Mouse (Mus musculus) neural tube, embryonic 14.5 days (tissue): ENCODE measurements around the gene Thumpd3. TPM values are rescaled to one million over a fixed set of nuclear protein-coding genes. Genes with fewer than 3 reads are reported as not detected.
A peak's percentile ranks its signal among the peaks of the same experiment; 100 is the strongest.

Experiments used
- ATAC-seq: fragments of 200-750 bp; cut with Nextera tagmentation; 2 replicates; pipeline ENCODE4 v1.8.0; 2017; ENCODE audit warnings: low read depth, mild to moderate bottlenecking, moderate TSS enrichment, moderate library complexity
- H3K27ac ChIP-seq: fragments of 300-500 bp; sonication (generic); 2 replicates; pipeline ENCODE4 v1.5.1; 2014; ENCODE audit warnings: low read depth, mild to moderate bottlenecking, control low read depth, low read length, moderate library complexity, mixed read lengths
- H3K27me3 ChIP-seq: fragments of 300-500 bp; sonication (generic); 2 replicates; pipeline ENCODE4 v1.6.1; 2014; ENCODE audit warnings: low read length; ENCODE audit not compliant: control insufficient read depth, insufficient read depth
- H3K36me3 ChIP-seq: fragments of 300-500 bp; sonication (generic); 2 replicates; pipeline ENCODE4 v1.6.1; 2014; ENCODE audit warnings: low read length, mixed read lengths; ENCODE audit not compliant: control insufficient read depth, insufficient read depth
- H3K4me1 ChIP-seq: fragments of 300-500 bp; sonication (generic); 2 replicates; pipeline ENCODE4 v1.6.1; 2014; ENCODE audit warnings: low read length; ENCODE audit not compliant: control insufficient read depth, insufficient read depth
- H3K4me2 ChIP-seq: fragments of 300-500 bp; sonication (generic); 2 replicates; pipeline ENCODE4 v1.6.1; 2014; ENCODE audit warnings: mild to moderate bottlenecking, low read depth, low read length, control low read depth
- H3K4me3 ChIP-seq: fragments of 300-500 bp; sonication (generic); 2 replicates; pipeline ENCODE4 v1.5.1; 2014; ENCODE audit warnings: low read depth, low read length, control low read depth, mixed read lengths
- H3K9ac ChIP-seq: fragments of 300-500 bp; sonication (generic); replicated peaks from 2 replicates; pipeline ENCODE4 v1.6.1; 2014; ENCODE audit warnings: low read depth, mild to moderate bottlenecking, control low read depth, low read length, mixed read lengths
- H3K9me3 ChIP-seq: fragments of 300-500 bp; sonication (generic); 2 replicates; pipeline ENCODE4 v1.6.1; 2016; ENCODE audit warnings: low read length; ENCODE audit not compliant: control insufficient read depth
- WGBS: fragments of 180-500 bp; shearing (Covaris S2); extraction: QIAGEN DNeasy Blood & Tissue Kit; methylation state at CpG from one replicate; pipeline ENCODE4 v1.1.7; 2014; 5-methylcytosine and 5-hydroxymethylcytosine counted together
- polyA plus RNA-seq: library from polyadenylated mRNA; unstranded; fragments of >200 nt; fragmentation: Nextera tagmentation; extraction: Ambion mirVana; gene quantifications from 2 replicates; pipeline ENCODE4 v1.2.1, GENCODE M21; 2014

Thumpd3 gene
- polyA plus RNA-seq, 1 experiment from 2014 or later, result 46.6 TPM

DNA sequence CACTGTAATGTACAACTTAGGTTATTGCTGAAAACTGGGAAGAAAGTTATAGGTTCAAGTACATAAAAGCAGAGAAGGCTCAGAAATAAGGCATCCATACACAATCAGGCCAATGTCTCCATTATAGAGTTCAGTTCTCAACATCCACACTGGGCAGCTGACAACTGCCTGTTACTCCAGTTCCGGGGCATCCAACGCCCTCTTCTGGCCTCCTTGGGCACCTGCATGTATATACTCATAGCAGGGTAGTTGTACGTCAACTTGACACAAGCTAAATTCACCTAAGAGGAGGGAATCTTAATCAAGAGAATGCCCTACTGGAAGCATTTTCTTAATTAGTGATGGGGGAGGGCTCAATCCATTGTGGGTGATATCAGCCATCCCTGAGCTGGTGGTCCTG lies 13.9 kb upstream of the Thumpd3 start:
- no peak for ATAC-seq
- Histone ChIP-seq H3K36me3 (no peaks in the 10 kb centered on the region), H3K27ac (no peak overlapping the region), H3K4me3 (no peak overlapping the region), H3K4me1 (no peaks in the 10 kb centered on the region), H3K9ac (no peak overlapping the region), H3K4me2 (no peak overlapping the region), H3K9me3 (no peaks in the 10 kb centered on the region), H3K27me3 (no peaks in the 10 kb centered on the region)
- 72% methylated on average over 3 of the region's 3 CpGs for WGBS

DNA sequence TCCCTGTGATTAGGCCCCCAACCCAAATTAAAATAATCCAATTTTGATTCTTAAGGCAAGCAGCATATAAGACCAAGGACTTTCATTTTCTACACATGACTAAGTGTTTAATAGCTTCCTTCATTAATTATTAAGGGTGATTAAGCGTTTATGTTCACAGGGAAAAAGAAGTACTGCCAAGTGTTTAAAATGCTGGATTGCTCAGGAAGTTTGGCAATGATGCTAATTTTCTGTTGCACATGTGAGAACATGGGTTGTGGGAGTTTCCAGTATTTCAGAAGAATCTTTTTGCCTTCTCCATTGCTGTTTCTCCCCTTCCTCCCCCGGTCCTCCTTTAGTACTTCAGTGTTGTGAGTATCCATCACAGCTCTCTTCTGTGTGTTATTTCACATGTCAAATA lies 12.8 kb upstream of the Thumpd3 start:
- Histone ChIP-seq H3K36me3 (no peaks in the 10 kb centered on the region), H3K4me1 (peaks cover under 1% of the 10 kb centered on the region; the same call in 1 of the 2 replicates), H3K27ac (no peak overlapping the region), H3K4me2 (no peak overlapping the region), H3K27me3 (no peaks in the 10 kb centered on the region), H3K9me3 (no peaks in the 10 kb centered on the region), H3K9ac (no peak overlapping the region), H3K4me3 (no peak overlapping the region)
- WGBS, result 77% methylated on average over 2 of the region's 2 CpGs
- ATAC-seq, result no peak

DNA sequence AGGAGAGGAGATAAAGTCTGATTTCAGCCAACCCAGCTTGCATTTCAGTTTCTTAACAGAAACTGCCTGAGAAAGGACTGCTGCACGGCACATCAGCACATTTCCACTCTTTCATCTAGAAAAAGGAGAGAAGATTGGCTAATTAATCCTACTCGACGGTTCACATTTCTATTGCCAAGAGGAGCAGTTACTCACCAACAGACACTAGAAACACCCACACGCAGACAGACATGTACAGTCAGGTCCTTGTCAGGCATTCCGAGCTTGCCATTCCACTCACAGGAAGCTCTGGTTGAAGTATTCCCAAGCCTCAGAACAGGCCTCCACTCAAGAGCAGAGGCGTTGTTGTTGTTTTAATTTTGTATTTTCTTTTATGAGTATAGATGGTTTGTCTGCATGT lies 11.6 kb upstream of the Thumpd3 start:
- Histone ChIP-seq H3K4me1 (peaks cover 6% of the 10 kb centered on the region; the same call in 1 of the 2 replicates), H3K4me2 (no peak overlapping the region), H3K9ac (no peak overlapping the region), H3K36me3 (no peaks in the 10 kb centered on the region), H3K4me3 (no peak overlapping the region), H3K27me3 (no peaks in the 10 kb centered on the region), H3K27ac (no peak overlapping the region), H3K9me3 (no peaks in the 10 kb centered on the region)
- no peak for ATAC-seq
- 86% methylated on average over 6 of the region's 6 CpGs for WGBS

DNA sequence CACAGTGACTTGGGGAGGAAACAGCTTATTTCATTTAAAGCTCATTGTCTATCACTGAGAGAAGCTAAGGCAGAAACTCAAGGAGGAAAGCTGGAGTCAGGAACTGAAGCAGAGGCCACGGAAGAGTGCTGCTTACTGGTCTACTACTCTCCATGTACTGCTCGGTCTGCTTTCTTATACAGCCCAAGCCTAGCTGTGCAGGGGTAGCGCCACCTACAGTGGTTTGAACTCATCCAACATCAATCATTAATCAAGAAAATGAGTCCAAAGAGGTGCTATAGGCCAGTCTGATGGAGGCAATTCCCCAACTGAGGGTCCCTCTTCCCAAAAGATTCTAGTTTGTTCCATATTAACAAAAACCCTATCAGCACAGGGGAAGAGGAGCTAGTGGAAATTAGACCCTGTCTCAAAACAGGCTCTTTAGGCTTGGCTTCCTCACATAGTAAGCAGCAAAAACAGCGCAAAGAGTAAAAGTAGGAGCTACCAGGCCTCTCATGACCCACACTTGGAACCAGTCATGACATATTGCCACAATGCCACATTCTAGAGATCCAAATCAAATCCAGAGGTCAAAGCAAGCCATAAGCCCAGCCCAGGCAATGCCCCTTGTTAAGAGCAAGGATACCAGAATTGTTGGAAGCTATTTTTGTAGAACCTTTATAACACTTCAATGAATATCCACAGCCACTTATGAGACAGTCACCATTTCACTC lies 9.4 kb upstream of the Thumpd3 start:
- 75% methylated on average over 4 of the region's 4 CpGs for WGBS
- no peaks in the 10 kb centered on the region for H3K36me3 ChIP-seq
- H3K4me3 ChIP-seq, result no peak overlapping the region
- no peak overlapping the region for H3K27ac ChIP-seq
- ATAC-seq, result no peak
- no peak overlapping the region for H3K9ac ChIP-seq
- no peak overlapping the region for H3K4me2 ChIP-seq
- peaks cover 6% of the 10 kb centered on the region; the same call in 1 of the 2 replicates for H3K4me1 ChIP-seq
- no peaks in the 10 kb centered on the region for H3K9me3 ChIP-seq
- no peaks in the 10 kb centered on the region for H3K27me3 ChIP-seq

DNA sequence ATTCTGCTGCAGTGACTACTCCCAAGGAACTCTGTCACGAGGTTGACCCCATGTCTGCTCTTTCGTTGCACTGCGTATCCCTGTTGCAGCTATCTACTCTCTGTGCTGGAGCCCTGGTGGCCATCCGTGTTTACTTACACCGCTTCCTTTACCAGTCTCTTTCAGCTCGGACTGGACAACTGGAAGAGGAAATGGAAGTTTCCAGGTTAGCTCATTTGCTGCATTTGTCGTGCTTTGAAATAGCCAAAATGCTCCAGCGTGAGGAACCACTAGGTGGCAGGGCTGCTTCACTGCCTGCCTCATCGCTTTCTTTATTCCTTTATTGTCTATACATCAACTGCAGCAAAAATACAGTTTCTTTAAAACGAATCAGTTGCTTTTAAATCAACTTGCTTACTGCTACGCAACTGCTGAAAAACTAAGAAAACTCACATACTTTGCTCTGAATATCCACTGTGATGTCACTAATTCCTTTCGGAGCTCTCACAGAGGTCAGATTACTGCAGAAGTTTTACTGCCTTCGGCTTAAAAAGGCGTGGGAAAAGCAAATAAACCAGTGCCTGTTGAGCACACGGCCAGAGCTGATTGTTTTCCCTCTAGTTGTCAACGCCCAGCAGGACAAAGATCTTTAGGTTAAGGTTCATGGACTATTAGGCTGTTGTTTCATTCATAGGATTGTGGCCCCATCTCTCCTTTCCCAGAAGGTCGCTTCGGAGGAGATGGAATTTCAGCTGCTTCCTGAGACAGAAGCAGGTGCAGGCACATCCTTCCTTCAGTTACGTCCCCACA lies 7.9 kb upstream of the Thumpd3 start:
- H3K4me2 ChIP-seq, result peak overlapping the region; percentile 50
- H3K27me3 ChIP-seq, result no peaks in the 10 kb centered on the region
- H3K4me3 ChIP-seq, result peak overlapping the region; percentile 8; the same call in 1 of the 2 replicates
- no peak overlapping the region for H3K9ac ChIP-seq
- no peaks in the 10 kb centered on the region for H3K36me3 ChIP-seq
- peak overlapping the region; percentile 56; the same call in 1 of the 2 replicates for H3K27ac ChIP-seq
- no peaks in the 10 kb centered on the region for H3K9me3 ChIP-seq
- H3K4me1 ChIP-seq, result peaks cover 6% of the 10 kb centered on the region; the same call in 1 of the 2 replicates
- ATAC-seq, result peak; percentile 46
- 6% methylated on average over 19 of the region's 19 CpGs for WGBS

DNA sequence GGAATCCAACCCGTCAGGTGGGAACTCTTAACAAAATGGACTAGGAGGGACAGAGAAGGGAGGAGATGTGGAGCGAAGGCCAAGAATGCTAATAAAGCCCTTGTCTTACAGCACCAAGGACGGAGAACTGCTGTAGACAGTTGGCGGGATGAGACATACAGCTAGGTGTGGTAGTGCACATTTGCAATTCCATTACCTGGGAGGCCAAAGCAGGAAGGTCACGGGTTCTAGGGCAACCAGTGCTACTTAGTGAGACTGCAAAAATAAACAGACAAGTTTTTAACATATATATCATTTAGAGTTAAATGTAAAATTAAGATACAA lies 7.3 kb upstream of the Thumpd3 start:
- 0 out of 2 replicates have a peak overlapping the region, but pooled peaks have one; percentile 56 for H3K27ac ChIP-seq
- no peaks in the 10 kb centered on the region for H3K27me3 ChIP-seq
- no peak overlapping the region for H3K9ac ChIP-seq
- WGBS, result 30% methylated on average over 5 of the region's 5 CpGs
- peak overlapping the region; percentile 50; the same call in 1 of the 2 replicates for H3K4me2 ChIP-seq
- no peaks in the 10 kb centered on the region for H3K36me3 ChIP-seq
- H3K9me3 ChIP-seq, result no peaks in the 10 kb centered on the region
- 0 out of 2 replicates have a peak, but pooled peaks have one; percentile 11 for ATAC-seq
- peaks cover 6% of the 10 kb centered on the region; the same call in 1 of the 2 replicates for H3K4me1 ChIP-seq
- no peak overlapping the region for H3K4me3 ChIP-seq

DNA sequence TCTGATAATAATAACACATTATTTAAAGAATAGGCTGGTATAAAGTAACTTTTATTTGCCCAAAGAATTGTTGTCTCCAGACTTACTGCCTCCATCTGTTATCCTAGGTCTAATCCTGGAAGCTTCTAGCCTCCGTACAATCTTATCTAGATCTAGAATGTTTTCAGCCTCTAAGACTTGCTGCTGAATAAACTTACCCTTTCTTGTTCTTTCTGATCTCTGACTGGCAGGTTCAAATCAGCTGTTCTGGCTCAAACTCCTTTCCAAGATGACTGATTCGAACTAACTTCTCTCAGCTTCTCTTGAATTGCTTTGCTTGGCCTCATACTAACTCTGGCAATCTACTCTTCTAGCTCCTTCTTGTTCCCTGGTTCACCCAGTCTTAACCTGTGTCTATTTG lies 5.7 kb upstream of the Thumpd3 start:
- no peak overlapping the region for H3K9ac ChIP-seq
- no peak overlapping the region for H3K4me3 ChIP-seq
- H3K9me3 ChIP-seq, result no peaks in the 10 kb centered on the region
- H3K4me1 ChIP-seq, result peaks cover 10% of the 10 kb centered on the region; the same call in 1 of the 2 replicates
- no peak overlapping the region for H3K27ac ChIP-seq
- ATAC-seq, result no peak
- H3K4me2 ChIP-seq, result no peak overlapping the region
- 93% methylated on average over 2 of the region's 2 CpGs for WGBS
- no peaks in the 10 kb centered on the region for H3K36me3 ChIP-seq
- H3K27me3 ChIP-seq, result no peaks in the 10 kb centered on the region

DNA sequence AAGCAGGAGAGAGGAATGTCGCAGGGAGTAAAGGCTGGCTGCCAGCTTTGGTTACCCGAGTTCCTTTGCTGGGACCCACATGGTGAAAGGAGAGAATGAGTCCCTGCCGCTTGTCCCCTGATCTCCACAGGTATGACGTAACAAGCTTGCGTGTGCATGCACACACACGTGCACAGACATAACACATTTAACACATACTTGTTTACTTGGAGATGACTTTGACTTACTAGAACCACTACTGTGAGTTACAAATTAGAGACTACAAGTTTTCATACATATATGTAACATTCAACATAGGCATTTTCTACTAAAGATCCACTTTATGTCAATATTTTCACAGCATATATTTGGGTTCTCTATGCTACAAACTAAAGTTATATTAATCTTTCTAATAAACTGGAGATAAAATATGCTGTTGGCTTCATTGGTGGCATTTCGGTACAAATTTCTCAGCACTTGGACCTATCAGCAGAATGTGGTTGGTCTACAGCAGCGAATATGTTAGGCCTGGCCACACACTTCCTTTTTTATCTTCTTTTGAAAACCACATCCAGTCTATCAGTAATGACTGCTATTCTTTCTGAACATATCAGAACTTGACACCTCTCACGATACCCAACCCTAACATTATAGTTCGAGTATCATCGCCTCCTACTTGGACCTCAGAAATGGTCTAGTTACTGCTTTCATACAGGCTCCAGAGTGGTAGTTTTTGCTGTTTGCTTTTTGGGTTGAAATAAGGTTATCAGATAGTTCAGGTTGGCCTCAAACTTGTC lies 4.6 kb upstream of the Thumpd3 start:
- H3K9ac ChIP-seq, result no peak overlapping the region
- peaks cover 10% of the 10 kb centered on the region; the same call in 1 of the 2 replicates for H3K4me1 ChIP-seq
- no peak overlapping the region for H3K27ac ChIP-seq
- WGBS, result 88% methylated on average over 11 of the region's 11 CpGs
- no peak for ATAC-seq
- no peaks in the 10 kb centered on the region for H3K36me3 ChIP-seq
- H3K4me3 ChIP-seq, result no peak overlapping the region
- H3K9me3 ChIP-seq, result no peaks in the 10 kb centered on the region
- H3K4me2 ChIP-seq, result no peak overlapping the region
- H3K27me3 ChIP-seq, result no peaks in the 10 kb centered on the region
